Mouse (Mus musculus) adrenal gland, postnatal 25 days (tissue): ENCODE data around the gene 4921530L21Rik. TPM values are rescaled to one million over a fixed set of nuclear protein-coding genes. Genes with fewer than 3 reads are reported as not detected.

Source experiments
- DNase-seq: peaks from one replicate; pipeline ENCODE4 v3.0.0; 2021; ENCODE audit warnings: mixed read lengths
- long read RNA-seq: library from polyadenylated mRNA; stranded (forward); transcript quantifications from one replicate; pipeline ENCODE4 v2.0.0, GENCODE M21; 2021
- total RNA-seq: library from RNA; stranded (reverse); gene quantifications from 2 replicates; pipeline ENCODE4 v1.2.3, GENCODE M21; 2021

The 4921530L21Rik gene
- total RNA-seq: not detected in 2 replicates
- long read RNA-seq: 0 reads

- DNase-seq: no peak
Observed at GRCm38 (mm10) chr14:95880954-95881353, at the start of gene 4921530L21Rik. Gene 4921530L21Rik, plus strand, starts transcription at chr14:95881254.

- no peak for DNase-seq
Observed at GRCm38 (mm10) chr14:95833866-95834265, 47.2 kb upstream of the 4921530L21Rik start.

GRCm38 (mm10) chr14:95862981-95863380 lies 18.1 kb upstream of the 4921530L21Rik start:
- no peak for DNase-seq

- no peak for DNase-seq
Observed at GRCm38 (mm10) chr14:95865676-95866416, 15.2 kb upstream of the 4921530L21Rik start.

GRCm38 (mm10) chr14:95872020-95872419 lies 9.0 kb upstream of the 4921530L21Rik start:
- DNase-seq: no peak

- no peak for DNase-seq
Observed at GRCm38 (mm10) chr14:95876785-95877510, 4.1 kb upstream of the 4921530L21Rik start.

GRCm38 (mm10) chr14:95877548-95877947 lies 3.5 kb upstream of the 4921530L21Rik start:
- DNase-seq: no peak

GRCm38 (mm10) chr14:95899458-95899857 lies 18.4 kb downstream of the 4921530L21Rik start:
- DNase-seq: no peak

GRCm38 (mm10) chr14:95904591-95905095 lies 23.6 kb downstream of the 4921530L21Rik start:
- no peak for DNase-seq

GRCm38 (mm10) chr14:95913293-95913692 lies 32.2 kb downstream of the 4921530L21Rik start:
- no peak for DNase-seq

- DNase-seq: no peak
Observed at GRCm38 (mm10) chr14:95926742-95927141, 45.7 kb downstream of the 4921530L21Rik start.

- no peak for DNase-seq
Observed at GRCm38 (mm10) chr14:95927810-95928785, 47.0 kb downstream of the 4921530L21Rik start.
